Mouse (Mus musculus): ENCODE measurements at regions not wholly inside any gene's neighbourhood (a gene's known extent, or its start where the extent isn't known, plus 50 kb on each side); places are given as distances from the start of the nearest gene placed in this dataset.
A peak's percentile ranks its signal among the peaks of the same experiment; 100 is the strongest.

DNA sequence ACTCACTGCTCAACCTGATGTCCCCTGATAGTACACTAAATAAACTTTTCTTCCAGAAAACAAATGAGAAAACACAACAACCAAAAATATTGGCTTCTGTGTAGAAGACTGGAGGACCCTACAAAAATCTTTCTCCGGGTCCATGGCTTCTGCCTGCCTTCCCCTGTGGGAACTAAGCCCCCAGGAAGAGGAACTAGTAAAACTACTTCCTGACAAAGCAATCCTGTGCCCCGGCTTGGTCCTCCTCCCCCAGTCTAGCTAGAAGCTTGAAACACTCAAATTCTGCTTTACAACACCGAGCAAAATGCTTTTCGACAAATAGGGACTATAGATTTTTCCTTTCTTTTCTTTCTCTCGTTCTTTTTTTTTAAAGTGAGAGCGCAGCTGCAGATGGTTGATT, 51.3 kb upstream of the Mki67 start:
- H3K4me3 ChIP-seq (replicated peaks): no peak overlapping the region
- H3K27me3 ChIP-seq: peaks cover 9% of the 10 kb centered on the region
- no peak for ATAC-seq (ENCODE audit: insufficient read depth)
- H3K36me3 ChIP-seq (replicated peaks): no peaks in the 10 kb centered on the region
- WGBS (ENCODE audit: insufficient replicate concordance): 34% methylated on average over 6 of the region's 6 CpGs
- H3K9me3 ChIP-seq (replicated peaks): no peaks in the 10 kb centered on the region
- no peak overlapping the region for H3K27ac ChIP-seq (replicated peaks)
- no peak overlapping the region for H3K4me2 ChIP-seq
- H3K9ac ChIP-seq: no peak overlapping the region
- no peaks in the 10 kb centered on the region for H3K4me1 ChIP-seq (replicated peaks)

DNA sequence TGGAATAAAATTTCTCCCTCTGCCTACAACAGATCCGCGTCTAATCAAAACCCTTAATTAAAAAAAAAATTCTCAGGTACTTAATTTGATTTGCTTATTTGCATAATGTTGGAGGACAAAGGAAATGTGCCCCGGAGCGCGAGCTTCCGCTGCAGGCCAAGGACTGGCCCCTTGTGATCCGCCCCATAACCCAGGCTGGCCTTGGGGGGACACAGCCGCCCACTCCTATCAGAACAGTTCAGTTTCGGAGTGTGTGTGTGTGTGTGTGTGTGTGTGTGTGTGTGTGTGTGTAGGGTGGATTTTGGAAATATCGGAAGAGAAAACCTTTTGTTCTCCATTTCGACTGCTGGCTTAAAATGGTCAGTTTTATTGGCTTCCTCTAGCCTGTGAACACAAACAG, 51.9 kb upstream of the Mki67 start:
- no peak overlapping the region for H3K4me2 ChIP-seq
- H3K9ac ChIP-seq: no peak overlapping the region
- no peak overlapping the region for H3K27ac ChIP-seq (replicated peaks)
- 81% methylated on average over 11 of the region's 11 CpGs for WGBS (ENCODE audit: insufficient replicate concordance)
- H3K9me3 ChIP-seq (replicated peaks): no peaks in the 10 kb centered on the region
- ATAC-seq (ENCODE audit: insufficient read depth): no peak
- H3K27me3 ChIP-seq: peaks cover 9% of the 10 kb centered on the region
- H3K4me1 ChIP-seq (replicated peaks): no peaks in the 10 kb centered on the region
- no peak overlapping the region for H3K4me3 ChIP-seq (replicated peaks)
- no peaks in the 10 kb centered on the region for H3K36me3 ChIP-seq (replicated peaks)

DNA sequence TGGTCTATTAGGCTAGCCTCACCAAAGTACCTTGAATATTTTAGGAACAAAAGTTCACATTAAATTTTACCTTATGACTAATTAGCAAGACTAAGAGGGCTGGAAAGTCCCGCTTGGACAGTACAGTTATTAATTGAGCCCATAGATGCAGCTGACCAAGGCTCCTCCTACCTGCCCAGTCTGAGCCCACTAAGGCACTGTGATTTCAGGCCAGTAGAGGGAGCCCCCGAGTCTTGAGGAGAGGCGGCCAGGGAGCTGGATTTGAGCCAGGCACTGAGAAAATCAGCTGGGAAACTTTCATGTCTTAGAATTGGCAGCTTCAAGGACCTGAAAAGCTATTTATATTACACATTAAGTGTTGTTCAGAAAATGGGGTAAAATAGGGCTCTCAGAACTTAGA, 52.4 kb upstream of the Mki67 start:
- Histone ChIP-seq H3K36me3 (replicated peaks) (no peaks in the 10 kb centered on the region), H3K4me1 (replicated peaks) (no peaks in the 10 kb centered on the region), H3K9ac (no peak overlapping the region), H3K27ac (replicated peaks) (no peak overlapping the region), H3K27me3 (peaks cover 9% of the 10 kb centered on the region), H3K4me2 (no peak overlapping the region), H3K9me3 (replicated peaks) (no peaks in the 10 kb centered on the region), H3K4me3 (replicated peaks) (no peak overlapping the region)
- 7% methylated on average over 3 of the region's 3 CpGs for WGBS (ENCODE audit: insufficient replicate concordance)
- ATAC-seq (ENCODE audit: insufficient read depth): no peak

DNA sequence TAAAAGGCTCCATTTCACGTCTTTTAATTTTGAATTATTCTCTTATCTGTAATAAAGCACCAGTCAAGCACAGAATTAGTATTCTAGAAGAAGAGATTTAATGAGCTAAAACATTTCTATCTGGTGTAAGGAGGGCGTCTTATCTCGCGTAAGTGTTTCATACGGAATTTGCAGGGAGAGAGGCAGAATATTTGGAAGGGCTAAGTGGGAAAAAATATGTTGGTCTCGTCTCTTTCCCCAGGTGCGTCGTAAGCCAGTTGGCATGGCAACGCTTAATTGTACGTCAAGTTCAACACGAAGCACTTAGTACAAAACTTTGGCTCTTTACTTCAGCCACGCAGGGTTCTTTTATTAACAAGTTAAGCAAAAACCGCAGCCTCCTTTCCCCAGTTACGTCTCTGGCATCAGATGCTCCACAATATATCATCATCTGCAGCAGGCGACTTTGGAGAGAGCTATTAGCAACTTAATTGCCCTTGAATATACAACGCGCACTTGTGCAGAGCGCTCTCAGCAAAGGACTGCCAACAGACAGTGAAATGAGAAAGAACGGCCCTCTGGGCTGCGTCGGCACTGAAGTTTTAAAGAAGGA, 53.0 kb upstream of the Mki67 start:
- Histone ChIP-seq H3K9me3 (replicated peaks) (no peaks in the 10 kb centered on the region), H3K27me3 (peaks cover 9% of the 10 kb centered on the region), H3K4me3 (replicated peaks) (no peak overlapping the region), H3K4me1 (replicated peaks) (no peaks in the 10 kb centered on the region), H3K9ac (no peak overlapping the region), H3K27ac (replicated peaks) (no peak overlapping the region), H3K36me3 (replicated peaks) (no peaks in the 10 kb centered on the region), H3K4me2 (no peak overlapping the region)
- WGBS (ENCODE audit: insufficient replicate concordance): 72% methylated on average over 21 of the region's 21 CpGs
- ATAC-seq (ENCODE audit: insufficient read depth): no peak

DNA sequence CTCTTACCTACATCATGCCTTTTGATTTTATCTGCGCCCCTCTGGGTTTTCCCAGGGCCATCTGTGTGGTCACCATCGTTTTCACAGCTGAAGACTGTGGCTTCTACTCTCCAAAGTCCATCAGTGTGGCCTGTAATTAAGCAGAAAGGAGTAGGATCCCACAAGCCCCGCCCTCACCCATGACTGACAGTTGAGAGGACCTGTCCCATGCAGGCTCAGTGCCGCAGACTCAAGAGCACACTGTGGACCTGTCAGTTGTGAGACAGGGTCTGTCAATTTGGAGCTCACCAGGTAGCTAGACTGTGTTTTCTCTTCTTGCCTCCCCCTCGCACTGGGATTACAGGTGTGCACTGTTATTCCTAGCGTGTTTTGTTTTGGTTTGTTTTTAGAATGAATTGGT, 53.9 kb upstream of the Mki67 start:
- H3K36me3 ChIP-seq (replicated peaks): no peaks in the 10 kb centered on the region
- H3K4me2 ChIP-seq: no peak overlapping the region
- no peak overlapping the region for H3K27ac ChIP-seq (replicated peaks)
- H3K9me3 ChIP-seq (replicated peaks): no peaks in the 10 kb centered on the region
- no peaks in the 10 kb centered on the region for H3K4me1 ChIP-seq (replicated peaks)
- peaks cover 9% of the 10 kb centered on the region for H3K27me3 ChIP-seq
- ATAC-seq (ENCODE audit: insufficient read depth): no peak
- WGBS (ENCODE audit: insufficient replicate concordance): 52% methylated on average over 6 of the region's 6 CpGs
- H3K4me3 ChIP-seq (replicated peaks): no peak overlapping the region
- H3K9ac ChIP-seq: no peak overlapping the region

DNA sequence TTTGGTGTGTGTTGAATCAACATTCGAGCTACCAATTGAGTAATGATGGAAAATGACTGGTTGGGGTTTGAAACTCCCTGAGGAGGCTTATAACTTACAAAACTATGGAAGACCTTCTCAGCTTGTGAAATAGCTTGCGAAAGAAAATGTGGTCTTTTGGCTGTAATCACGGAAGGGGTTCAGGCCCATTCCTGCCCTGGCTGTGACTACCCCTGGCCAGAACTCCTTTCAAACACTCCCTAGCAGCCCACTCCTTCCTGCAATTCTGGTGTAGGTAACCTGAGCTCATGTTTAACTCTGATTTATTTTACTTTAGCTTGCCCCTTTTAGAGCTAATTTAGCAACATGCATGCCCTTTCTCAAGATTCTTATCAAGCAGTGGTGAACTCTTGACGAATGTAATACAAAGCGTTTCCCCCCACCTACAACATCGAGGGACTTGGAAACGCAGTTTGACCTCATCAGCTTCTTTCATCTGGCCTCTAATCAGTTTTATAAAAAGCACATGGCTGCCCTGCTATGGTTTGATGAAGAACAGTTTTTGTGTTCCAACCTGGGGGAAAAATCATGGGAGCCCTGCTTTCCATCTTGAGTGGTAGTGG, 59.8 kb upstream of the Mki67 start:
- Histone ChIP-seq H3K27me3 (peaks cover 9% of the 10 kb centered on the region), H3K9ac (no peak overlapping the region), H3K4me2 (no peak overlapping the region), H3K27ac (replicated peaks) (no peak overlapping the region), H3K9me3 (replicated peaks) (no peaks in the 10 kb centered on the region), H3K36me3 (replicated peaks) (no peaks in the 10 kb centered on the region), H3K4me1 (replicated peaks) (no peaks in the 10 kb centered on the region), H3K4me3 (replicated peaks) (no peak overlapping the region)
- no peak for ATAC-seq (ENCODE audit: insufficient read depth)
- WGBS (ENCODE audit: insufficient replicate concordance): 57% methylated on average over 7 of the region's 7 CpGs

DNA sequence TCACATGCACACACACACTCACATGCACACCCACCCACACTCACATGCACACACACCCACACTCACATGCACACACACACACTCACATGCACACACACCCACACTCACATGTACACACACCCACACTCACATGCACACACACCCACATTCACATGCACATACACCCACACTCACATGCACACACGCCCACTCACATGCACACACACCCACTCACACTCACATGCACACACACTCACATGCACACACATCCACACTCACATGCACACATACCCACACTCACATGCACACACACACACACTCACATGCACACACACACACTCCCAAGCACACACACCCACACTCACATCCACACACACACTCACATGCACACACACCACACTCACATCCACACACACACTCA, 74.0 kb upstream of the Mki67 start:
- Histone ChIP-seq H3K4me3 (replicated peaks) (no peak overlapping the region), H3K9me3 (replicated peaks) (no peaks in the 10 kb centered on the region), H3K27me3 (peaks cover 23% of the 10 kb centered on the region), H3K4me1 (replicated peaks) (peaks cover 16% of the 10 kb centered on the region), H3K9ac (no peak overlapping the region), H3K36me3 (replicated peaks) (no peaks in the 10 kb centered on the region), H3K27ac (replicated peaks) (no peak overlapping the region), H3K4me2 (no peak overlapping the region)
- 50% methylated on average over 1 of the region's 1 CpGs for WGBS (ENCODE audit: insufficient replicate concordance)
- no peak for ATAC-seq (ENCODE audit: insufficient read depth)

DNA sequence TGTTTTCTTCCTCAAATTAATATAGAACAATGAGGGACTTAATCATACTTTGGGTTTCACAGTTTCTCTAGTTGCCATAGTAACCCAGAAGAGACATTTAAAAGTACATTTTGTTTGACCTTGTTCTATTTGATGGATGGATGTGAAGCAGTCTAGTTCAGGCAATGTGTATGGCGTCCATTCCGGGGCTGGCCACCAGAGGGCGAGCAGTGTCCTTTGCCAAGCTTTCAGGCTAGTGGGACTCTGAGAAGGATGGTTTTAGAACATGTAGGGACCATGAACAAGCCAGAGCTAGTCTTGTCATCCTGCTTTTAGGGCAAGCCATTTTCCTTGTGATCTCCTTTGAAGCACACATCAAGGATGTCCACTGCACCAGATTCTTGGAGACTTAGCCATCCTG, 74.8 kb upstream of the Mki67 start:
- ATAC-seq (ENCODE audit: insufficient read depth): 0 out of 2 replicates have a peak, but pooled peaks have one; percentile 34
- no peak overlapping the region for H3K4me3 ChIP-seq (replicated peaks)
- H3K27me3 ChIP-seq: peaks cover 31% of the 10 kb centered on the region
- no peak overlapping the region for H3K27ac ChIP-seq (replicated peaks)
- H3K9ac ChIP-seq: no peak overlapping the region
- 0% methylated on average over 3 of the region's 3 CpGs for WGBS (ENCODE audit: insufficient replicate concordance)
- H3K4me2 ChIP-seq: no peak overlapping the region
- H3K4me1 ChIP-seq (replicated peaks): peaks cover 16% of the 10 kb centered on the region
- no peaks in the 10 kb centered on the region for H3K36me3 ChIP-seq (replicated peaks)
- H3K9me3 ChIP-seq (replicated peaks): no peaks in the 10 kb centered on the region

DNA sequence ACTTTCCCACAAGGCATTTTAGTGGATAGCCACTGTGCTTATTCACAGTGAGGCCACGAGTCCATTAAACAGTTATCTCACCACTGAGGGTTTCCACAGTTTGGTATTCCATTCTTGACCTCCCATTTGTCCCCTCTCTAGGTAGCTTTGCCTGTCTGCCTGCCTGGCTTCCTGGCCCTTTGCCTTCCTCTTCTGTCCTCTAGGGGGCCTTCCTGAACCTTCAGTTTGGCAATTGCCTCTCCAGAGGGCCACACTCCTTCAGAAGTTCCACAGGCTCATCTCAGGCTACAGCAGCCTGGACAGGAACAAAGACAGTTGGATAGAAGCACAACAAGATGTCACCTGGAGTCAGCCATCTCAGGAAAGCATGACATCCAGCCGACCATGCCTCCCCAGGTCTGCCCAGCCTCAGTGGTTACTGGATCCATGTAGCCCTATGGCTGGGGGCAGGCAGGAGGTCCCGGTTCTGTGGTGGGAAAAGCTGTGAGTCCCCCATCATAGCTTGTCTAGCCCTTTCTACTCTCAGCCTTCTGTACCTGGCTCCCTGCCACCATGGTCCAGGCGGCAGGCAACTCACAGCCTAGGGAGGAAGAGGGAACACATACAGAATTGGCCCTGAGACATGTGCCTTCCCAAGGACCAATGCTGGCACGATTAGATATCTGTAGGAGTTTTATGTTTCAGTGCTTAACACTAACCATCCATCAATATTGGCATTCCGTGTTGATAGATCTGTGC, 76.0 kb upstream of the Mki67 start:
- Histone ChIP-seq H3K9ac (no peak overlapping the region), H3K4me3 (replicated peaks) (no peak overlapping the region), H3K27ac (replicated peaks) (no peak overlapping the region), H3K9me3 (replicated peaks) (no peaks in the 10 kb centered on the region), H3K4me2 (no peak overlapping the region), H3K27me3 (peaks cover 42% of the 10 kb centered on the region), H3K36me3 (replicated peaks) (no peaks in the 10 kb centered on the region), H3K4me1 (replicated peaks) (peaks cover 16% of the 10 kb centered on the region)
- ATAC-seq (ENCODE audit: insufficient read depth): no peak
- WGBS (ENCODE audit: insufficient replicate concordance): 56% methylated on average over 6 of the region's 6 CpGs

DNA sequence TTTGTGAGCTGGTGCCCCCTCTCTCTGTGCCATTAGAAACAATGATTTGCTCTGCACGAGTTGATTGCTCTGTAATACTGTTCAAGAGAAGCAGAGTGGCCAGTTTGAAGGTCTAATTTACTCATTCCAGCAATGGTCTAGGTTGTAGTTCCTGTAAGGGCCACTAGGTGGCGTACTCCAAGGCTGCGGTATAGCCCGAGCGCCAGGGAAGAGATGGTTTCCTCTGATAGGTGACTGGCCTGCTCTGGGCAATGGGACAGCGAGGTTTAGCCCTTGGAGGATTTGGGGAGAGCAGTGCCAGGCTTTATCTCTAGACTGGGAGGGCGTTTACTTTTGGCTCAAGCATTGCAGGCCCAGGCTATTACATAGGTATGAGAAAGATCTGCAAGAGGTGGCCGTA, 76.8 kb upstream of the Mki67 start:
- Histone ChIP-seq H3K4me3 (replicated peaks) (no peak overlapping the region), H3K36me3 (replicated peaks) (no peaks in the 10 kb centered on the region), H3K9me3 (replicated peaks) (no peaks in the 10 kb centered on the region), H3K27me3 (peaks cover 46% of the 10 kb centered on the region), H3K4me1 (replicated peaks) (peaks cover 16% of the 10 kb centered on the region), H3K9ac (no peak overlapping the region), H3K27ac (replicated peaks) (peak overlapping the region; percentile 39; the same call in 1 of the 2 replicates), H3K4me2 (no peak overlapping the region)
- 20% methylated on average over 8 of the region's 8 CpGs for WGBS (ENCODE audit: insufficient replicate concordance)
- peak; percentile 83 for ATAC-seq (ENCODE audit: insufficient read depth)

DNA sequence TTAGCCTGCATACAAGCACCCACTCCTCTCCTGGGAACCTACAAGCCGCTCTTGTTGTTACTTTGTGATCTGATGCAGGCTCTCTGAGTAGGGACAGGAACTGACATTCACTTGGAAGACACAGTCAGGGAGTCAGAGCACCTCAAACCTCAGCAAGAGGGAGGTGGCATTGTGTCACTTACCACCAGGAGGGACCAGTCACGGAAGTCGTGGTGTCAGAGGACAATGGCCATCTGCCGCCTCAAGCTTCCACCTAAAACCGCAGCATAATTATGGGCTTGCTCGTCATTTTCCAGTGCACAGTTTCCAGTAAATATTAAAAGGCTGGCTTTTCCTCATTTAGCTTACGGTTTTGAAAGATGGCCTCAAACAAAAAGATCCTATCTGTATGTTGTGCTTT, 78.1 kb upstream of the Mki67 start:
- 15% methylated on average over 7 of the region's 7 CpGs for WGBS (ENCODE audit: insufficient replicate concordance)

More for the DNA sequence above, 78.1 kb upstream of the Mki67 start:
- H3K4me1 ChIP-seq (replicated peaks): peaks cover 16% of the 10 kb centered on the region
- peaks cover 54% of the 10 kb centered on the region for H3K27me3 ChIP-seq
- H3K4me3 ChIP-seq (replicated peaks): no peak overlapping the region
- no peaks in the 10 kb centered on the region for H3K9me3 ChIP-seq (replicated peaks)
- no peak for ATAC-seq (ENCODE audit: insufficient read depth)
- H3K9ac ChIP-seq: no peak overlapping the region
- no peak overlapping the region for H3K27ac ChIP-seq (replicated peaks)
- H3K4me2 ChIP-seq: no peak overlapping the region
- H3K36me3 ChIP-seq (replicated peaks): no peaks in the 10 kb centered on the region

All from liver, embryonic 15.5 days (tissue).